Mouse (Mus musculus): ENCODE results near the gene Slc2a5.

GRCm38 (mm10) chr4:150172107-150172506, 53.0 kb downstream of the Slc2a5 start:
- TF ChIP-seq CTCF (IDR thresholded peaks at IDR 0.05; ENCODE audit: extremely low read depth, insufficient read length, insufficient replicate concordance, low read depth, low read length) (no peak), POLR2A (IDR thresholded peaks at IDR 0.05; ENCODE audit: low read depth, low read length) (no peak)
